Mouse (Mus musculus) heart, embryonic 16.5 days (tissue): ENCODE measurements at regions not wholly inside any gene's neighbourhood (a gene's known extent, or its start where the extent isn't known, plus 50 kb on each side); places are given as distances from the start of the nearest gene placed in this dataset.
"Not testable (repeated sequence)": the region's sequence is repeated elsewhere in the genome, so short reads cannot be mapped to it uniquely, and the experiment has no call there.

Experiments
- ATAC-seq: fragments of 200-750 bp; cut with Nextera tagmentation; replicated peaks from 2 replicates; pipeline ENCODE4 v1.8.0; 2017; ENCODE audit warnings: moderate number of reproducible peaks; ENCODE audit not compliant: insufficient read depth, low FRiP score; ENCODE audit errors: extremely low read depth
- H3K27ac ChIP-seq: fragments of 300-500 bp; sonication (generic); 2 replicates; pipeline ENCODE4 v1.5.1; 2014; ENCODE audit warnings: mild to moderate bottlenecking, low read length, control low read depth, moderate library complexity
- H3K27me3 ChIP-seq: fragments of 300-500 bp; sonication (generic); 2 replicates; pipeline ENCODE4 v1.6.1; 2014; ENCODE audit warnings: low read length, mixed read lengths; ENCODE audit not compliant: control insufficient read depth, insufficient read depth
- H3K36me3 ChIP-seq: fragments of 300-500 bp; sonication (generic); 2 replicates; pipeline ENCODE4 v1.6.1; 2014; ENCODE audit not compliant: control insufficient read depth, insufficient read depth
- H3K4me1 ChIP-seq: fragments of 300-500 bp; sonication (generic); 2 replicates; pipeline ENCODE4 v1.6.1; 2014; ENCODE audit warnings: low read length, mixed read lengths; ENCODE audit not compliant: control insufficient read depth, insufficient read depth
- H3K4me2 ChIP-seq: fragments of 300-500 bp; sonication (generic); 2 replicates; pipeline ENCODE4 v1.6.1; 2014; ENCODE audit warnings: low read depth, mild to moderate bottlenecking, control low read depth, low read length
- H3K4me3 ChIP-seq: fragments of 300-500 bp; sonication (generic); 2 replicates; pipeline ENCODE4 v1.5.1; 2014; ENCODE audit warnings: mild to moderate bottlenecking, control low read depth, low read length
- H3K9ac ChIP-seq: fragments of 300-500 bp; sonication (generic); 2 replicates; pipeline ENCODE4 v1.6.1; 2014; ENCODE audit warnings: low read length, control low read depth
- H3K9me3 ChIP-seq: fragments of 300-500 bp; sonication (generic); replicated peaks from 2 replicates; pipeline ENCODE4 v1.6.1; 2016; ENCODE audit warnings: low read length; ENCODE audit not compliant: control insufficient read depth
- WGBS: fragments of 180-500 bp; shearing (Covaris S2); extraction: QIAGEN DNeasy Blood & Tissue Kit; methylation state at CpG from one replicate; pipeline ENCODE4 v1.1.7; 2014; 5-methylcytosine and 5-hydroxymethylcytosine counted together

- H3K9ac ChIP-seq, result no peak overlapping the region
- WGBS, result 84% methylated on average over 6 of the region's 6 CpGs
- H3K27me3 ChIP-seq, result no peaks in the 10 kb centered on the region
- no peak overlapping the region for H3K4me2 ChIP-seq
- no peaks in the 10 kb centered on the region for H3K9me3 ChIP-seq
- no peak overlapping the region for H3K4me3 ChIP-seq
- H3K27ac ChIP-seq, result no peak overlapping the region
- H3K36me3 ChIP-seq, result no peaks in the 10 kb centered on the region
- no peak for ATAC-seq
- no peaks in the 10 kb centered on the region for H3K4me1 ChIP-seq
These were observed 413.9 kb downstream of the Med10 start for GRCm38 (mm10) chr13:70216134-70216533.

- Histone ChIP-seq H3K27me3 (no peaks in the 10 kb centered on the region), H3K4me1 (no peaks in the 10 kb centered on the region), H3K36me3 (no peaks in the 10 kb centered on the region), H3K4me2 (no peak overlapping the region), H3K9me3 (no peaks in the 10 kb centered on the region), H3K9ac (no peak overlapping the region), H3K4me3 (no peak overlapping the region), H3K27ac (no peak overlapping the region)
- ATAC-seq, result no peak
- WGBS, result 72% methylated on average over 15 of the region's 15 CpGs
These were observed 415.4 kb downstream of the Med10 start for GRCm38 (mm10) chr13:70217429-70218133.

DNA sequence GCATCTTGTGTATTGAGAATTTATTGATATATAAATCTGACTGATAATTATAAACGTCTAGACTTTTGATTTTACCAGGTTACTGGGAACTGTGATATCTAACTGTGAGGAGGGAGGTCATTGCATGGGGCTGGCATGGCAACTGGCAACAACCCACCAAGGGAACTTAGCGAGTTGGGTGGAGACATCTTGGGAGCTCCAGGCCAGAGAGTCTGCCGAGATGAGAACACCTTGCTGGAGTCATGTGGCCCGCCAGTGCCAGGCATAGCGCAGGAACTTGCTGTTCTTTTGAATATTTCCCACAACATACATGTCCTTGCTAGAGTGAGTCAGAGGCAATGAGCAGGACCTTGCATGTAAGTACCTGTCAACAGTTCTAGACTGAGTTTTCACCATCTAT is 413.9 kb downstream of the Ice1 start:
- Histone ChIP-seq H3K27ac (no peak overlapping the region), H3K4me2 (no peak overlapping the region), H3K4me1 (no peaks in the 10 kb centered on the region), H3K27me3 (no peaks in the 10 kb centered on the region), H3K36me3 (no peaks in the 10 kb centered on the region), H3K9me3 (no peaks in the 10 kb centered on the region), H3K4me3 (no peak overlapping the region), H3K9ac (no peak overlapping the region)
- no peak for ATAC-seq
- WGBS, result 81% methylated on average over 5 of the region's 5 CpGs

DNA sequence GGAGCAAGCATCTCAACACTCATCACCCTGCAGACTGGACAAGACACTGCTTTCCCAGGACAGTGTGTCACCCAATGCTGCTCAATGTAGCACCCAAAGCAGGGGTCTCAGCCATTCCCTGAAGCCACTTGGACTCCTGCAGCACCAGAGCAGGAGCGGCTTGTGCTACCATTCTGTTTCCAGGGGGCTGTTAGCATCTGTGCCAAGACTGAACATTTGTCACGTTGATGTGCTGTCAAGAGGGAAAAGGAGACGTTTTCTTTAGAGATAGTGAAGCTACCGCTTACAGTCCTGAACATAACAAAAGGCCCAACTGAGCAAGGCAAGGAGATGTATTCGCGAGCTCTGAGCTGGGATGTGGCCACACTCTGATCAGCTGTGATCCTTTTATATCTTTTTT is 410.3 kb downstream of the Ice1 start:
- H3K4me3 ChIP-seq, result no peak overlapping the region
- H3K9me3 ChIP-seq, result no peaks in the 10 kb centered on the region
- no peak for ATAC-seq
- H3K36me3 ChIP-seq, result no peaks in the 10 kb centered on the region
- no peaks in the 10 kb centered on the region for H3K27me3 ChIP-seq
- 56% methylated on average over 6 of the region's 6 CpGs for WGBS
- no peak overlapping the region for H3K9ac ChIP-seq
- no peak overlapping the region for H3K4me2 ChIP-seq
- H3K4me1 ChIP-seq, result no peaks in the 10 kb centered on the region
- no peak overlapping the region for H3K27ac ChIP-seq

- Histone ChIP-seq H3K4me2 (peak overlapping the region; percentile 49; the same call in 1 of the 2 replicates), H3K4me3 (no peak overlapping the region), H3K9me3 (no peaks in the 10 kb centered on the region), H3K27me3 (no peaks in the 10 kb centered on the region), H3K9ac (no peak overlapping the region), H3K36me3 (no peaks in the 10 kb centered on the region), H3K4me1 (no peaks in the 10 kb centered on the region), H3K27ac (no peak overlapping the region)
- ATAC-seq, result peak; percentile 78; the same call in 1 of the 2 replicates
- 40% methylated on average over 22 of the region's 22 CpGs for WGBS
These were observed 403.3 kb downstream of the Ice1 start for GRCm38 (mm10) chr13:70233896-70234799.

DNA sequence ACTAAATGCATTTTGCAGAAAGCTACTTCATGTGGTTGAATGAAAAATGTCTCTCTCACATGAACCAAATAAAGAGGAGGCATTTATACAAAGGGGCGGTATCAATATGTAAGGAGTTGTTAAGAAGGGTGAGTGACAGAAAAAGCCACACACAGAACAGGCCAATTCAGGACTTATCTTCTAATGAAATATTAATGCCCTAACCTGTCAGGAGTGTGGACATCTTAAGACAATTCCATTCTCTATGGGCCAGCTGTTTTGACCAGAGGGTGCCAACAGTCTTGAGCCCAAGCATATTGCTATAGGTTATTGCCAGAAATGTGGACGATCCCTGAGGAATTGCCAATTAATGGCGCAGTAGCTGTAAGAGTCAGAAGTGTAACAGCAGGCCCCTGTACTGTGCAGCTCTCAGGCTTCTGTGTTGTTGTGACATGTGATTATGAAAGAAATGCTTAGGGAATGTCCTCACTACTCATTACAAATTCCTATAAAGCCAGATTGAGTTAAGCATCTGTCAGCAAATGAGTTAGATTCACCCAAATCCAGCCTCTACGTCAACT is 393.8 kb downstream of the Ice1 start:
- Histone ChIP-seq H3K4me1 (no peaks in the 10 kb centered on the region), H3K9ac (no peak overlapping the region), H3K27me3 (no peaks in the 10 kb centered on the region), H3K27ac (no peak overlapping the region), H3K9me3 (no peaks in the 10 kb centered on the region), H3K4me2 (no peak overlapping the region), H3K4me3 (no peak overlapping the region), H3K36me3 (no peaks in the 10 kb centered on the region)
- no peak for ATAC-seq
- WGBS, result 84% methylated on average over 4 of the region's 4 CpGs

GRCm38 (mm10) chr13:70260003-70260496 is 377.4 kb downstream of the Ice1 start:
- WGBS, result 63% methylated on average over 12 of the region's 12 CpGs
- Histone ChIP-seq H3K9me3 (no peaks in the 10 kb centered on the region), H3K4me3 (no peak overlapping the region), H3K4me2 (no peak overlapping the region), H3K27ac (no peak overlapping the region), H3K4me1 (no peaks in the 10 kb centered on the region), H3K9ac (no peak overlapping the region), H3K36me3 (no peaks in the 10 kb centered on the region), H3K27me3 (no peaks in the 10 kb centered on the region)
- ATAC-seq, result no peak

GRCm38 (mm10) chr13:70263654-70264053 is 373.8 kb downstream of the Ice1 start:
- ATAC-seq, result no peak
- Histone ChIP-seq H3K9me3 (no peaks in the 10 kb centered on the region), H3K4me1 (no peaks in the 10 kb centered on the region), H3K27ac (no peak overlapping the region), H3K27me3 (no peaks in the 10 kb centered on the region), H3K9ac (no peak overlapping the region), H3K4me2 (no peak overlapping the region), H3K36me3 (no peaks in the 10 kb centered on the region), H3K4me3 (no peak overlapping the region)
- 87% methylated on average over 3 of the region's 3 CpGs for WGBS

- 55% methylated on average over 10 of the region's 10 CpGs for WGBS
- H3K36me3 ChIP-seq, H3K4me1 ChIP-seq, ATAC-seq, H3K4me3 ChIP-seq, H3K27me3 ChIP-seq, H3K4me2 ChIP-seq, H3K9ac ChIP-seq, H3K9me3 ChIP-seq: not testable (repeated sequence)
- H3K27ac ChIP-seq, result peak overlapping the region; percentile 61
These were observed 360.5 kb downstream of the Ice1 start for GRCm38 (mm10) chr13:70276884-70277378.
